Mouse (Mus musculus) ES-E14 (cell line): Measurements from ENCODE around the gene Lmf2. TPM values are rescaled to one million over a fixed set of nuclear protein-coding genes. Genes with fewer than 3 reads are reported as not detected.

ENCODE experiments used
- DNase-seq: peaks from one replicate; pipeline ENCODE4 v3.0.0-alpha.2; 2013; ENCODE audit warnings: low read depth, low spot score
- H3K27ac ChIP-seq: 2 replicates; pipeline ENCODE4 v1.5.1; 2012; ENCODE audit warnings: low read depth, mild to moderate bottlenecking, low read length, moderate library complexity, mixed read lengths; ENCODE audit not compliant: poor library complexity, insufficient read depth, severe bottlenecking
- H3K36me3 ChIP-seq: 2 replicates; pipeline ENCODE4 v1.6.1; 2012; ENCODE audit warnings: mild to moderate bottlenecking, low read length, moderate library complexity, mixed read lengths; ENCODE audit not compliant: control insufficient read depth, poor library complexity, insufficient read depth, severe bottlenecking
- H3K4me1 ChIP-seq, 2 experiments: fragments of 150-350 bp in 1 of 2; sonication (generic) in 1 of 2; 2 replicates each; pipeline ENCODE4 v1.6.1; 2012; ENCODE audit warnings: low read length in 2 of 2, mild to moderate bottlenecking in 1 of 2, mixed read lengths in 1 of 2; ENCODE audit not compliant: control insufficient read depth in 2 of 2, insufficient read depth in 2 of 2, poor library complexity in 1 of 2
- H3K4me3 ChIP-seq, 2 experiments: fragments of 150-350 bp in 1 of 2; sonication (generic) in 1 of 2; 2 replicates each; pipeline ENCODE4 v1.5.1; 2012; ENCODE audit warnings: low read length in 2 of 2, low read depth in 1 of 2, mild to moderate bottlenecking in 1 of 2, mixed read lengths in 1 of 2; ENCODE audit not compliant: insufficient read depth in 1 of 2, poor library complexity in 1 of 2, severe bottlenecking in 1 of 2
- H3K9ac ChIP-seq: 2 replicates; pipeline ENCODE4 v1.6.1; 2012; ENCODE audit warnings: low read depth, mild to moderate bottlenecking, low read length, mixed read lengths; ENCODE audit not compliant: poor library complexity, insufficient read depth, severe bottlenecking
- H3K9me3 ChIP-seq: fragments of 150-350 bp; sonication (generic); 2 replicates; pipeline ENCODE4 v1.6.1; 2012; ENCODE audit warnings: low read depth, mild to moderate bottlenecking, low read length; ENCODE audit not compliant: control insufficient read depth, insufficient read depth
- CHD2 ChIP-seq: IDR thresholded peaks from 2 replicates; pipeline ENCODE4 v1.6.1; 2014; ENCODE audit warnings: mild to moderate bottlenecking, low read depth, low read length, inconsistent platforms
- HCFC1 ChIP-seq: IDR thresholded peaks from 2 replicates; pipeline ENCODE4 v1.6.1; 2012; ENCODE audit warnings: low read length, inconsistent platforms, borderline replicate concordance; ENCODE audit not compliant: insufficient read depth
- MAFK ChIP-seq: IDR thresholded peaks from 2 replicates; pipeline ENCODE4 v1.6.1; 2014; ENCODE audit warnings: mild to moderate bottlenecking, low read depth, low read length, inconsistent platforms; ENCODE audit not compliant: insufficient read depth
- ZC3H11A ChIP-seq: IDR thresholded peaks from 2 replicates; pipeline ENCODE4 v1.6.1; 2012; ENCODE audit warnings: low read depth, mild to moderate bottlenecking, inconsistent platforms, low read length, borderline replicate concordance
- ZNF384 ChIP-seq: IDR thresholded peaks from 2 replicates; pipeline ENCODE4 v1.6.1; 2012; ENCODE audit warnings: low read depth, low read length, inconsistent platforms
- in situ Hi-C, 2 experiments: fragments of 600-800 bp; cut with MboI; formaldehyde crosslinking; loops; one replicate each; pipeline ENCODE4 v1.15.1; 2025; ENCODE audit warnings: low sequenced_read_pairs in 2 of 2, inconsistent platforms in 1 of 2; ENCODE audit not compliant: unreplicated experiment in 2 of 2
- total RNA-seq: library from RNA; depleted of rRNA; stranded (reverse); fragments of 300-350 nt; gene quantifications from 2 replicates; pipeline ENCODE4 v1.2.3, GENCODE M21; 2012; rRNA removed

The Lmf2 gene
- total RNA-seq, 1 experiment = 45.3 TPM

DNA sequence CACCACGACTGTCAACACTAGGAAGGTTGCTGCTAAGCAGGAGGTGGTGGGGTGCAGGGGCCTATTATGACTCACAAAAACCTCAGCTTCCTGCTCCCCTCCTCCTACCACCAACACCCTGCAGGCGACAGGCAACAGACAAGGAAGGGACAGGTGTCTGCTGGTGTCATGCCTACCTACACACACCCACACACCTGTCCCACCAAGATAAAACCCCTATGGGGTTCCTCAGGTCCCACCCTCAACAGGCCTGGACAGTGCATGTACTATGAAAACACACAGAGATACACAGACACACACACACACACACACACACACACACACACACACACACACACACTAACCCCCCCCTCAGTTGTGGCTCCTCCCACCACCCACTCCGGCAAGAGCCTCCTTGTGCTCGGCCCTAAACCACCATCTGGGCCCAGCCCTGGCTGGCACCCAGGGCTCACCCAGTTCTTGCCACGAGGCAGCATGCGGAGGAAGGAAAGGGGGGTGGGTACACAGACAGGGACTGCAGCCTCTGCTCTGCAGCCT, 45.4 kb downstream of the Lmf2 start:
- TF ChIP-seq ZC3H11A = no peak
- no peak for TF ChIP-seq ZNF384
- TF ChIP-seq HCFC1 = no peak
- no peak for TF ChIP-seq CHD2
- TF ChIP-seq MAFK = no peak
- Histone ChIP-seq H3K4me3 (no peak overlapping the region), H3K9me3 (no peaks in the 10 kb centered on the region), H3K27ac (no peak overlapping the region), H3K4me1 (peaks cover 0 to 9% of the 10 kb centered on the region in 2 experiments; a peak in 1 of 4 replicates), H3K9ac (no peak overlapping the region), H3K36me3 (peaks cover 17% of the 10 kb centered on the region; the same call in 1 of the 2 replicates)
- no peak for DNase-seq
- in situ Hi-C loops = no loop called here

- Histone ChIP-seq H3K36me3 (peaks cover 27% of the 10 kb centered on the region; the same call in 1 of the 2 replicates), H3K4me1 (peaks cover 0 to 5% of the 10 kb centered on the region in 2 experiments; a peak in 1 of 4 replicates), H3K9ac (no peak overlapping the region), H3K27ac (no peak overlapping the region), H3K9me3 (no peaks in the 10 kb centered on the region), H3K4me3 (no peak overlapping the region)
- no peak for DNase-seq
- TF ChIP-seq CHD2 (no peak), HCFC1 (no peak), ZC3H11A (no peak), ZNF384 (no peak), MAFK (no peak)
- in situ Hi-C loops = no loop called here
These were observed 46.9 kb downstream of the Lmf2 start for GRCm38 (mm10) chr15:89308406-89309139.

- DNase-seq = no peak
- Histone ChIP-seq H3K4me3 (no peak overlapping the region), H3K36me3 (peaks cover 38% of the 10 kb centered on the region), H3K4me1 (no peaks in the 10 kb centered on the region), H3K27ac (no peak overlapping the region), H3K9ac (no peak overlapping the region), H3K9me3 (no peaks in the 10 kb centered on the region)
- no peak for TF ChIP-seq CHD2
- TF ChIP-seq MAFK = no peak
- TF ChIP-seq ZNF384 = no peak
- TF ChIP-seq ZC3H11A = no peak
- TF ChIP-seq HCFC1 = no peak
- in situ Hi-C loops = no loop called here
These were observed 48.0 kb downstream of the Lmf2 start for GRCm38 (mm10) chr15:89307461-89307860.

- peaks cover 46% of the 10 kb centered on the region for H3K36me3 ChIP-seq
- no peak overlapping the region for H3K4me3 ChIP-seq
- H3K27ac ChIP-seq = no peak overlapping the region
- H3K9me3 ChIP-seq = no peaks in the 10 kb centered on the region
- no peaks in the 10 kb centered on the region for H3K4me1 ChIP-seq
- DNase-seq = no peak
- no peak overlapping the region; the same call in 1 of the 2 replicates for H3K9ac ChIP-seq
- TF ChIP-seq ZNF384 (no peak), HCFC1 (no peak), ZC3H11A (no peak), CHD2 (no peak), MAFK (no peak)
- in situ Hi-C loops = no loop called here
These were observed 49.5 kb downstream of the Lmf2 start for GRCm38 (mm10) chr15:89305966-89306365.

Other genes starting within 250 kb of the Lmf2 start
- 37.3 and 45.0 TPM in 2 replicates for gene Tubgcp6, start 232.5 kb downstream of the Lmf2 start, total RNA-seq
- gene Hdac10, start 227.0 kb downstream of the Lmf2 start, total RNA-seq = 7.4 and 11.4 TPM in 2 replicates
- gene Mapk12, start 215.0 kb downstream of the Lmf2 start, total RNA-seq = 8.1 and 10.6 TPM in 2 replicates
- 6.6 and 12.7 TPM in 2 replicates for gene Mapk11, start 206.0 kb downstream of the Lmf2 start, total RNA-seq
- gene Plxnb2, start 174.9 kb downstream of the Lmf2 start, total RNA-seq = 116 and 178 TPM in 2 replicates
- gene Dennd6b, start 159.2 kb downstream of the Lmf2 start, total RNA-seq = 14.4 and 24.7 TPM in 2 replicates
- gene Ppp6r2, start 144.1 kb downstream of the Lmf2 start, total RNA-seq = 8.6 and 9.2 TPM in 2 replicates
- 134 and 169 TPM in 2 replicates for gene Sbf1, start 40.3 kb downstream of the Lmf2 start, total RNA-seq
- gene Adm2, start 32.9 kb downstream of the Lmf2 start, total RNA-seq = 4.6 and 7.8 TPM in 2 replicates
- gene Miox, start 21.3 kb downstream of the Lmf2 start, total RNA-seq = 0.54 TPM in 1 of 2 replicates, not detected in the other
- 205 and 274 TPM in 2 replicates for gene Ncaph2, start 60 bp upstream of the Lmf2 start, total RNA-seq
- gene Sco2, start 18.2 kb upstream of the Lmf2 start, total RNA-seq = 46.4 and 50.8 TPM in 2 replicates
- gene Tymp, start 21.4 kb upstream of the Lmf2 start, total RNA-seq = 0.94 and 1.1 TPM in 2 replicates
- gene Odf3b, start 23.6 kb upstream of the Lmf2 start, total RNA-seq = 0.37 TPM in 1 of 2 replicates, not detected in the other
- gene Klhdc7b, start 29.3 kb upstream of the Lmf2 start, total RNA-seq = 0.11 and 0.13 TPM in 2 replicates
- gene Syce3, start 54.8 kb upstream of the Lmf2 start, total RNA-seq = 4.5 and 12.4 TPM in 2 replicates
- 2.7 and 5.9 TPM in 2 replicates for gene Cpt1b, start 70.2 kb upstream of the Lmf2 start, total RNA-seq
- 1.5 and 2.0 TPM in 2 replicates for gene C730034F03Rik, start 73.9 kb upstream of the Lmf2 start, total RNA-seq
- gene Gm44502, start 74.0 kb upstream of the Lmf2 start, total RNA-seq = 0.36 TPM in 1 of 2 replicates, not detected in the other
- 29.0 and 42.6 TPM in 2 replicates for gene Chkb, start 74.2 kb upstream of the Lmf2 start, total RNA-seq
- gene Mapk8ip2, start 98.3 kb upstream of the Lmf2 start, total RNA-seq = 4.6 and 7.8 TPM in 2 replicates
- 11.7 and 15.2 TPM in 2 replicates for gene Arsa, start 121.8 kb upstream of the Lmf2 start, total RNA-seq
- 6.4 and 6.7 TPM in 2 replicates for gene Shank3, start 144.0 kb upstream of the Lmf2 start, total RNA-seq
- gene Acr, start 212.7 kb upstream of the Lmf2 start, total RNA-seq = 0.21 TPM in 1 of 2 replicates, not detected in the other
- gene Rabl2, start 236.3 kb upstream of the Lmf2 start, total RNA-seq = 4.1 and 8.3 TPM in 2 replicates